Mouse (Mus musculus): ENCODE data around the gene Abt1. TPM values are rescaled to one million over a fixed set of nuclear protein-coding genes. Genes with fewer than 3 reads are reported as not detected.
A peak's percentile ranks its signal among the peaks of the same experiment; 100 is the strongest.

The Abt1 gene
- polyA plus RNA-seq, 1 experiment from 2014 or later = 7.4 TPM

- TF ChIP-seq CTCF (IDR thresholded peaks at IDR 0.05; ENCODE audit: low read depth) (no peak), EP300 (optimal IDR thresholded peaks at IDR 0.05) (no peak)
- H3K9me3 ChIP-seq (ENCODE audit: control insufficient read depth, low read length) = no peaks in the 10 kb centered on the region
- WGBS = under 1% methylated on average over 10 of the region's 10 CpGs
- H3K27me3 ChIP-seq (ENCODE audit: control insufficient read depth, insufficient read depth, low read length) = no peaks in the 10 kb centered on the region
- H3K36me3 ChIP-seq (ENCODE audit: control insufficient read depth, insufficient read depth, low read length) = no peaks in the 10 kb centered on the region
- DNase-seq (ENCODE audit: low spot score) = no peak
- peak overlapping the region; percentile 72 for H3K4me2 ChIP-seq (replicated peaks; ENCODE audit: low read depth)
- H3K4me3 ChIP-seq (ENCODE audit: low read depth, low read length) = peak overlapping the region; percentile 79
- no peaks in the 10 kb centered on the region for H3K4me1 ChIP-seq (replicated peaks; ENCODE audit: control insufficient read depth, insufficient read depth)
- H3K9ac ChIP-seq (ENCODE audit: low read length) = peak overlapping the region; percentile 74
- ATAC-seq (ENCODE audit: low FRiP score, low TSS enrichment) = no peak
- peak overlapping the region; percentile 92 for H3K27ac ChIP-seq (replicated peaks)
Observed at GRCm38 (mm10) chr13:23369421-23369765, 54.3 kb downstream of the Abt1 start.

GRCm38 (mm10) chr13:23368583-23369420 is 54.9 kb downstream of the Abt1 start, which contains the start of gene Zfp322a:
TSS of gene Zfp322a (minus strand) at chr13:23369208.
- TF ChIP-seq EP300 (optimal IDR thresholded peaks at IDR 0.05) = no peak
- TF ChIP-seq CTCF (IDR thresholded peaks at IDR 0.05; ENCODE audit: low read depth) = no peak
- WGBS = under 1% methylated on average over 55 of the region's 55 CpGs
- peak within 1 kb of the TSS; percentile 92 for H3K27ac ChIP-seq (replicated peaks)
- H3K27me3 ChIP-seq (ENCODE audit: control insufficient read depth, insufficient read depth, low read length) = no peaks in the 10 kb centered on the region
- DNase-seq (ENCODE audit: low spot score) = peak; percentile 97
- ATAC-seq (ENCODE audit: low FRiP score, low TSS enrichment) = peak; percentile 100
- H3K9ac ChIP-seq (ENCODE audit: low read length) = peak within 1 kb of the TSS; percentile 74
- H3K4me3 ChIP-seq (ENCODE audit: low read depth, low read length) = peak within 1 kb of the TSS; percentile 79
- H3K36me3 ChIP-seq (ENCODE audit: control insufficient read depth, insufficient read depth, low read length) = no peaks in the 10 kb centered on the region
- peak within 1 kb of the TSS; percentile 72 for H3K4me2 ChIP-seq (replicated peaks; ENCODE audit: low read depth)
- H3K9me3 ChIP-seq (ENCODE audit: control insufficient read depth, low read length) = no peaks in the 10 kb centered on the region
- H3K4me1 ChIP-seq (replicated peaks; ENCODE audit: control insufficient read depth, insufficient read depth) = no peaks in the 10 kb centered on the region

Other genes starting within 250 kb of the Abt1 start
- not detected in 2 replicates for gene Vmn1r220, start 235.9 kb downstream of the Abt1 start, polyA plus RNA-seq (2015; fragmentation: Nextera tagmentation; extraction: Ambion mirVana)
- gene Vmn1r221, start 209.7 kb downstream of the Abt1 start, polyA plus RNA-seq (2015; fragmentation: Nextera tagmentation; extraction: Ambion mirVana) = not detected in 2 replicates
- gene Vmn1r222, start 187.9 kb downstream of the Abt1 start, polyA plus RNA-seq (2015; fragmentation: Nextera tagmentation; extraction: Ambion mirVana) = not detected in 2 replicates
- not detected in 2 replicates for gene Vmn1r223, start 176.7 kb downstream of the Abt1 start, polyA plus RNA-seq (2015; fragmentation: Nextera tagmentation; extraction: Ambion mirVana)
- gene Zfp322a, start 54.7 kb downstream of the Abt1 start, polyA plus RNA-seq (2015; fragmentation: Nextera tagmentation; extraction: Ambion mirVana) = 18.1 and 18.9 TPM in 2 replicates
- gene Btn1a1, start 42.0 kb upstream of the Abt1 start, polyA plus RNA-seq (2015; fragmentation: Nextera tagmentation; extraction: Ambion mirVana) = 0.05 TPM in 1 of 2 replicates, not detected in the other
- gene Btn2a2, start 65.0 kb upstream of the Abt1 start, polyA plus RNA-seq (2015; fragmentation: Nextera tagmentation; extraction: Ambion mirVana) = 0.04 and 0.07 TPM in 2 replicates
- 13.7 and 18.3 TPM in 2 replicates for gene Hist1h4h, start 107.2 kb upstream of the Abt1 start, polyA plus RNA-seq (2015; fragmentation: Nextera tagmentation; extraction: Ambion mirVana)
- 4.5 and 8.9 TPM in 2 replicates for gene Hist1h2af, start 110.0 kb upstream of the Abt1 start, polyA plus RNA-seq (2015; fragmentation: Nextera tagmentation; extraction: Ambion mirVana)
- 2.3 and 3.4 TPM in 2 replicates for gene Hist1h3g, start 111.6 kb upstream of the Abt1 start, polyA plus RNA-seq (2015; fragmentation: Nextera tagmentation; extraction: Ambion mirVana)
- gene Hist1h2bh, start 119.5 kb upstream of the Abt1 start, polyA plus RNA-seq (2015; fragmentation: Nextera tagmentation; extraction: Ambion mirVana) = 0.30 and 0.62 TPM in 2 replicates
- 0.51 and 0.78 TPM in 2 replicates for gene Hist1h3f, start 120.2 kb upstream of the Abt1 start, polyA plus RNA-seq (2015; fragmentation: Nextera tagmentation; extraction: Ambion mirVana)
- 0.38 TPM in 1 of 2 replicates, not detected in the other for gene Hist1h4f, start 127.8 kb upstream of the Abt1 start, polyA plus RNA-seq (2015; fragmentation: Nextera tagmentation; extraction: Ambion mirVana)
- gene Hist1h1d, start 129.4 kb upstream of the Abt1 start, polyA plus RNA-seq (2015; fragmentation: Nextera tagmentation; extraction: Ambion mirVana) = 0.22 and 0.34 TPM in 2 replicates
- 1.6 and 3.3 TPM in 2 replicates for gene Hist1h3e, start 138.5 kb upstream of the Abt1 start, polyA plus RNA-seq (2015; fragmentation: Nextera tagmentation; extraction: Ambion mirVana)
- gene Hist1h2ae, start 147.4 kb upstream of the Abt1 start, polyA plus RNA-seq (2015; fragmentation: Nextera tagmentation; extraction: Ambion mirVana) = 15.3 and 29.5 TPM in 2 replicates
- 4.9 and 10.5 TPM in 2 replicates for gene Hist1h2bg, start 147.5 kb upstream of the Abt1 start, polyA plus RNA-seq (2015; fragmentation: Nextera tagmentation; extraction: Ambion mirVana)
- gene Hist1h2bf, start 150.3 kb upstream of the Abt1 start, polyA plus RNA-seq (2015; fragmentation: Nextera tagmentation; extraction: Ambion mirVana) = 1.1 and 3.2 TPM in 2 replicates
- 0.67 and 0.79 TPM in 2 replicates for gene Hist1h2ad, start 150.5 kb upstream of the Abt1 start, polyA plus RNA-seq (2015; fragmentation: Nextera tagmentation; extraction: Ambion mirVana)
- 1.7 and 4.2 TPM in 2 replicates for gene Hist1h3d, start 151.9 kb upstream of the Abt1 start, polyA plus RNA-seq (2015; fragmentation: Nextera tagmentation; extraction: Ambion mirVana)
- 32.0 and 48.7 TPM in 2 replicates for gene Hist1h4d, start 157.7 kb upstream of the Abt1 start, polyA plus RNA-seq (2015; fragmentation: Nextera tagmentation; extraction: Ambion mirVana)
- gene Hist1h2be, start 197.3 kb upstream of the Abt1 start, polyA plus RNA-seq (2015; fragmentation: Nextera tagmentation; extraction: Ambion mirVana) = 0.64 and 0.73 TPM in 2 replicates
- gene Hist1h1e, start 198.7 kb upstream of the Abt1 start, polyA plus RNA-seq (2015; fragmentation: Nextera tagmentation; extraction: Ambion mirVana) = 5.9 and 9.1 TPM in 2 replicates